Mouse (Mus musculus) midbrain, embryonic 14.5 days (tissue): ENCODE measurements around the gene Upk1a. TPM values are rescaled to one million over a fixed set of nuclear protein-coding genes. Genes with fewer than 3 reads are reported as not detected.
A peak's percentile ranks its signal among the peaks of the same experiment; 100 is the strongest.

Experiments
- ATAC-seq: fragments of 200-750 bp; cut with Nextera tagmentation; 2 replicates; pipeline ENCODE4 v1.8.0; 2017; ENCODE audit warnings: moderate number of reproducible peaks, moderate library complexity; ENCODE audit not compliant: low FRiP score, low TSS enrichment
- DNase-seq: peaks from one replicate; pipeline ENCODE4 v3.0.0-alpha.2; 2015
- H3K27ac ChIP-seq: fragments of 300-500 bp; sonication (generic); replicated peaks from 2 replicates; pipeline ENCODE4 v1.5.1; 2014; ENCODE audit warnings: mild to moderate bottlenecking, low read depth, low read length, moderate library complexity
- H3K27me3 ChIP-seq: fragments of 300-500 bp; sonication (generic); 2 replicates; pipeline ENCODE4 v1.6.1; 2014; ENCODE audit warnings: low read length, control low read depth, mixed read lengths; ENCODE audit not compliant: control insufficient read depth, insufficient read depth
- H3K36me3 ChIP-seq: fragments of 300-500 bp; sonication (generic); 2 replicates; pipeline ENCODE4 v1.6.1; 2014; ENCODE audit warnings: low read length, control low read depth; ENCODE audit not compliant: control insufficient read depth, insufficient read depth
- H3K4me1 ChIP-seq: fragments of 300-500 bp; sonication (generic); 2 replicates; pipeline ENCODE4 v1.6.1; 2014; ENCODE audit warnings: mild to moderate bottlenecking, antibody characterized with exemption, low read length, control low read depth; ENCODE audit not compliant: control insufficient read depth, insufficient read depth
- H3K4me2 ChIP-seq: fragments of 300-500 bp; sonication (generic); 2 replicates; pipeline ENCODE4 v1.6.1; 2014; ENCODE audit warnings: mild to moderate bottlenecking, low read length, moderate library complexity
- H3K4me3 ChIP-seq: fragments of 300-500 bp; sonication (generic); replicated peaks from 2 replicates; pipeline ENCODE4 v1.5.1; 2014; ENCODE audit warnings: low read depth, low read length
- H3K9ac ChIP-seq: fragments of 300-500 bp; sonication (generic); replicated peaks from 2 replicates; pipeline ENCODE4 v1.6.1; 2014; ENCODE audit warnings: mild to moderate bottlenecking, low read length, moderate library complexity
- H3K9me3 ChIP-seq: fragments of 300-500 bp; sonication (generic); 2 replicates; pipeline ENCODE4 v1.6.1; 2016; ENCODE audit warnings: low read length, control low read depth, mixed read lengths; ENCODE audit not compliant: control insufficient read depth
- WGBS: fragments of 180-500 bp; shearing (Covaris S2); extraction: QIAGEN DNeasy Blood & Tissue Kit; methylation state at CpG from one replicate; pipeline ENCODE4 v1.1.7; 2014; 5-methylcytosine and 5-hydroxymethylcytosine counted together
- polyA plus RNA-seq: library from polyadenylated mRNA; unstranded; fragments of >200 nt; fragmentation: Nextera tagmentation; extraction: Ambion mirVana; gene quantifications from 2 replicates; pipeline ENCODE4 v1.2.1, GENCODE M21; 2014

Upk1a gene
- polyA plus RNA-seq, 1 experiment from 2014 or later, result 0.20 TPM

- ATAC-seq, result no peak
- Histone ChIP-seq H3K4me1 (0 out of 2 replicates have a peak, but pooled peaks cover 3% of the 10 kb centered on the region), H3K4me3 (no peak overlapping the region), H3K4me2 (no peak overlapping the region), H3K9ac (no peak overlapping the region), H3K36me3 (no peaks in the 10 kb centered on the region), H3K27ac (no peak overlapping the region), H3K9me3 (no peaks in the 10 kb centered on the region), H3K27me3 (no peaks in the 10 kb centered on the region)
- DNase-seq, result no peak
- WGBS, result 83% methylated on average over 5 of the region's 5 CpGs
Observed at GRCm38 (mm10) chr7:30596093-30596492, 16.6 kb downstream of the Upk1a start.

DNA sequence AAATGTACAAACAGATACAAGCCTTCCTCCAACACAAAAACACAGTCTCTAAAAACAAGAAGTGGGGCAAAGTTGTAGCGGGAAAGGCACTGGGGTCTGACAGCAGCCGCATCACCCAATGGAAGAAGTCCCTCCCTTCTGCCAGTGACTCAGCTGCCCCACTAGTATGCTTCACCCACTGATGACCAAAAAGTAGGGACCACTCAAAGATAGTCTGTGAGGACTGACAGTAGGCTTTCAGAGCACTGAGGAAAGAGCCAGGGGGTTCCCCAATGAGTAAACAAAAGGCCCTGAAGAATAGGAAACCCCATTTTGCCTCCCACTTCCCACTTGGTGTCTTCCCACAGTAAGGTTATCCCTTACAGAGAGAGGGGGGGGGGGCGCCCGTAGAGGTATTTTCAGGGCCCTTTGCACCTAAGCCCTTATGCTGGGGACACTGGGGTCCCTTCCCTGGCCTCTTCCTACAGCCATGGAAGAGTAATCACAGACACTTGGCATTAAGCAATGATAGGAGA lies 18.1 kb downstream of the Upk1a start:
- Histone ChIP-seq H3K4me2 (no peak overlapping the region), H3K4me3 (no peak overlapping the region), H3K9ac (no peak overlapping the region), H3K4me1 (0 out of 2 replicates have a peak, but pooled peaks cover 2% of the 10 kb centered on the region), H3K36me3 (no peaks in the 10 kb centered on the region), H3K9me3 (no peaks in the 10 kb centered on the region), H3K27me3 (no peaks in the 10 kb centered on the region), H3K27ac (no peak overlapping the region)
- DNase-seq, result no peak
- ATAC-seq, result no peak
- 58% methylated on average over 4 of the region's 4 CpGs for WGBS

DNA sequence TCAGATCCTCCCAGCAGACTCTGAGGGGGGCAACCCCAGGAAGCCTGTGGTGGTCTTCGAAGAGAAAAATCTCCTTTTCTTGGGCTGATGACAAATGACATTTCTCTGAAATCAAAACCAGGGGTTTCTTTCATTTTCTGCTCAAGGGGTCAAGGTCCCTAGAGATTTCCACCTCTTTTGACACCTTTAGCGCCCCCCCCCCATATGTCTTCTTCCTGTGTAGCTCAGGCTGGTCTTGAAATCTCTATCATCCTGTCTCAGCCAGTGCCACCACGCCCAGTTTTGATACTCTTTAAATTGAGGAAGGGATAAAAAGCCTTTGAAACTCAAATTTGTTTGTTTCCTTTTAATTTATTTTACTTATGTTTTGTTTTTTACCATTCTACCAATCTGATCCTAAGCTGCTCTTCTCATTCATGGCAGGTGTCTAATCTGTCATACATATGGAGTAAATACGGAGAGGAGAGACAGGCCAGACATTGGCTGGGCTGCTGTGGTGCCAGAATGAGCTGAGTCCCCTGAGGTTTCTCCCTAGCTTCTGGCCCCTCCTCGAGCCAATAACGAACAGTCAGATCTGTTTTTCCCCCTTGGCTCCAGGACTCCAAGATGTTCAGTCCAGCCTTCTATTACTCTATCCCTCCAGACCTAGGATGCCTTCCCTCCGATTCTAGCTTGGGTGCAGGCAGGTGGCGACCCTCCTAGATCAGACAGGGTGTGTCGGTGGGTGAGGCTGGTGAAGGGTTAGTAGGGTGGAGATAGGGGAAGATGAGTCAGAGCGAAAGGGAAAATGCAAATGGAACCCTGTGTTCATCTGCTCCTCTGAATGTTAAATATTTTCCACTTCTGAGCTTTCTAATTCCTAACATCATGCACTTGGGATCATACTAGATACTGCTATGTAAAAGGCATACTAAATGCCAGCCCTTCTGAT lies 18.8 kb downstream of the Upk1a start:
- DNase-seq (no peak), ATAC-seq (no peak)
- H3K9ac ChIP-seq, result no peak overlapping the region
- no peak overlapping the region for H3K27ac ChIP-seq
- no peaks in the 10 kb centered on the region for H3K4me1 ChIP-seq
- H3K4me2 ChIP-seq, result no peak overlapping the region
- H3K9me3 ChIP-seq, result no peaks in the 10 kb centered on the region
- H3K36me3 ChIP-seq, result no peaks in the 10 kb centered on the region
- no peaks in the 10 kb centered on the region for H3K27me3 ChIP-seq
- no peak overlapping the region for H3K4me3 ChIP-seq
- WGBS, result 72% methylated on average over 10 of the region's 10 CpGs

DNA sequence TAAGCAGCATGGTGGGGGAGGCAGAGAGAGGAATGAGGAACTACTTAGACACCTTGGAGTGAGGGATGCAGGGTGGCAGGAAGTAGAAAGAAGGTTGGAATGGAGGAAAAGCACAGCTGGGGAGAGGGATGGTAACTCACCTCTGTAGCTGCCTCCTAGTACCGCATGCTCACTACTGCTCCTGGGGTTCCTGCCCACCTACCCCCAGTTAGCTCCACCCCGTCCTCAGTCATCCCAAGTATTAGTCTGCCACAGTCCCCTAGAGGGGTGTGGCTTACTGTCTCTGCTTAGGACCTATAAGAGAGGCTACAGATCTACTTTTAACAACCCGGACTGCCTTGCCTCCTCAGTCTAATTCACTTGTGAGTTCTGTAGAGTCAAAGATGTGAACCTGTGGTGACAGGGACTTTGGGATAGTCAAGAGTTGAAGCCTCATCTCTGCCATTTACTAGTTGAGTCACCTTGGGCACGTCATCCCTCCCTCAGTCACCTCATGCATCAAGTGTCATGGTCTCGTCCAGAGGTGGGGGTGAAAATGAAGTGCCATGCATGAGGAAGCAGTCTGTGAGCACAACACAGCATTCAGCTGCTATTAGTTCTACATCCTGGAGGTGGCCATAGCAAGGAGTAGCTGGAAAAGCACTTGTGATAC lies 19.7 kb downstream of the Upk1a start:
- Histone ChIP-seq H3K27ac (no peak overlapping the region), H3K9me3 (no peaks in the 10 kb centered on the region), H3K36me3 (no peaks in the 10 kb centered on the region), H3K4me1 (no peaks in the 10 kb centered on the region), H3K4me3 (no peak overlapping the region), H3K27me3 (no peaks in the 10 kb centered on the region), H3K9ac (no peak overlapping the region), H3K4me2 (no peak overlapping the region)
- WGBS, result 57% methylated on average over 5 of the region's 5 CpGs
- no peak for DNase-seq
- ATAC-seq, result no peak

DNA sequence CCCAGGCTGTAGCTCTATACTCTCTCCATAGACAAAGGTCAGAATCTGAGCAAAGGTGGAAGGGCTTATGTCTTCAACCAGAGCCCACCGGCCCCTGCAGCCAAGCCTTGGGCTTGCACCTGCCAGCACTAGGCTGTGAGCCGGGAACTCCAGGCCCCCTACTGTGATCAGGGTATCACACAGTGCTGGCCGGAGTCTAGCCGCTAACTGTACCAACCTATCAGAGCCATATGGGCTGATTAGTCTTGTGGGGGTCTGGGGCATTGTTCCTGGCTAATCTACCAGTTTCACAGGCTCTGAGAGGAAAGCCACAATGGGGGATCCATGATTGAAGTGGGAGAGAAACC lies 21.1 kb downstream of the Upk1a start:
- WGBS, result 27% methylated on average over 4 of the region's 4 CpGs
- Histone ChIP-seq H3K36me3 (peaks cover 2% of the 10 kb centered on the region; the same call in 1 of the 2 replicates), H3K27ac (no peak overlapping the region), H3K27me3 (no peaks in the 10 kb centered on the region), H3K9me3 (no peaks in the 10 kb centered on the region), H3K4me2 (no peak overlapping the region), H3K4me1 (peaks cover 10% of the 10 kb centered on the region), H3K4me3 (no peak overlapping the region), H3K9ac (no peak overlapping the region)
- DNase-seq, result no peak
- ATAC-seq, result no peak

GRCm38 (mm10) chr7:30590927-30591604 lies 21.6 kb downstream of the Upk1a start:
- no peaks in the 10 kb centered on the region for H3K9me3 ChIP-seq
- no peak for ATAC-seq
- DNase-seq, result no peak
- peaks cover 7% of the 10 kb centered on the region; the same call in 1 of the 2 replicates for H3K36me3 ChIP-seq
- H3K4me3 ChIP-seq, result no peak overlapping the region
- no peak overlapping the region for H3K27ac ChIP-seq
- peaks cover 10% of the 10 kb centered on the region for H3K4me1 ChIP-seq
- 88% methylated on average over 9 of the region's 9 CpGs for WGBS
- H3K9ac ChIP-seq, result no peak overlapping the region
- no peaks in the 10 kb centered on the region for H3K27me3 ChIP-seq
- no peak overlapping the region for H3K4me2 ChIP-seq

DNA sequence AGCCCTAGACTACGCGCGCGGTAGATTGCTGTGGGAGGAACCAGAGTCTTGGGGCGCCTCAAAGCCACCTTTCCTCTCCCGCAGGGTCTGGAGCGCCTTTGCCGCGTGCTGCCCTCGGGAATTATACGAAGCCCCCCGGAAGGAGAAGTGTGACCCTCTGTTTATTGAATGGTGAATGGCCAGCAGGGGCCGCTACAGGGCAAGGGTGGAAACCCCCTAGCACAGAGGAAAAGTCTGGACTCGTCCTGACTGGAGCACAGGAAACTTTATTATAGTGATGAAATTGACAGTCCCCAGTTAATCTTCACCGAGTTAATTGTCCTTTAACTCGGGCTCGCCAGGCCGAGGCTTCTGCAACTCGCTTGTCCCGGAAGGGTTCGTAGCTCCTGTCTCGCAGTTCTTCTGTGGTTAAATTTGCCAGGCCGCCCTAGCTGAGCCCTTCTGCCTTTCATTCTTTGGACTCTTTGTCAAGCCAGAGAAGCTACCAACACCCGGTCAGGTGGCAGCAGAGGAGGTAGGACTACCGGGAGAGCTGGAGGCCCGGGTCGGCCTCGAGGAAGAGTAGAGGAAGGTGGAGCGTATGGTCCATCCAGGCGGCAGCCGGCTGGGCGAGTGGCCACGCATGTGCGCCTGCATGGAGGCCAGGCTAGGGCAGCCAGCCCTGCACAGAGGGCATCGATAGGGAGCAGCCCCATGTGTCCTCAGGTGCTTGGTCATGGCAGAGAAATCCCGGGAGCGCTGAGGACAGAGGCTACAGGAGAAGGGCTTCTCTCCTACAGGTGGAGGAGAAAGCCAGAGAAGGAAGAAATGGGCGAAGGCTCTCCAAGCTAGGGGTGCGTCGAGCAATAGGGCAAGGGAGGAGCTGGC lies 23.0 kb downstream of the Upk1a start:
- peaks cover 10% of the 10 kb centered on the region for H3K4me1 ChIP-seq
- DNase-seq (peak; percentile 94), ATAC-seq (peak; percentile 65)
- no peaks in the 10 kb centered on the region for H3K9me3 ChIP-seq
- H3K9ac ChIP-seq, result peak overlapping the region; percentile 97
- peak overlapping the region; percentile 95 for H3K4me3 ChIP-seq
- H3K36me3 ChIP-seq, result peaks cover 21% of the 10 kb centered on the region
- WGBS, result 30% methylated on average over 40 of the region's 40 CpGs
- H3K4me2 ChIP-seq, result peak overlapping the region; percentile 72
- peak overlapping the region; percentile 94 for H3K27ac ChIP-seq
- no peaks in the 10 kb centered on the region for H3K27me3 ChIP-seq
